Mouse (Mus musculus) neutrophil, adult 83 days (primary cell): ENCODE results near the gene Vcp. TPM values are rescaled to one million over a fixed set of nuclear protein-coding genes. Genes with fewer than 3 reads are reported as not detected.

ENCODE experiments used
- total RNA-seq, 2 experiments: library from RNA; stranded (reverse); gene quantifications; one replicate each; pipeline ENCODE4 v1.2.4; 2023

Gene Vcp
- 100 to 1,000 TPM in 1 of 2 experiments, 10 to 100 TPM in 1; 97.1 to 107 TPM for total RNA-seq

GRCm38 (mm10) chr4:43000141-43000986 is at the start of gene Vcp:
Gene Vcp (minus strand): TSS chr4:43000507.

GRCm38 (mm10) chr4:43045659-43046302 is 45.5 kb upstream of the Vcp start, which contains the start of gene Fam214b:
Gene Fam214b (minus strand): TSS chr4:43046220.

GRCm38 (mm10) chr4:43031237-43031995 is 31.1 kb upstream of the Vcp start, which contains the start of gene Stoml2:
Gene Stoml2 (minus strand): TSS chr4:43031710.

GRCm38 (mm10) chr4:43025084-43025960 is 25.0 kb upstream of the Vcp start, which contains the start of gene Pigo:
Gene Pigo (minus strand): TSS chr4:43025819.

GRCm38 (mm10) chr4:43010161-43011038 is 10.1 kb upstream of the Vcp start, which contains the start of gene Fancg:
Gene Fancg (minus strand): TSS chr4:43010506.

GRCm38 (mm10) chr4:42969304-42969703 is 31.0 kb downstream of the Vcp start, which contains the start of gene 1700022I11Rik:
Gene 1700022I11Rik (plus strand): TSS chr4:42969604.

GRCm38 (mm10) chr4:42949676-42950051 is 50.6 kb downstream of the Vcp start, which contains the start of gene Dnajb5:
Gene Dnajb5 (plus strand): TSS chr4:42949814.

Other genes with a start within 250 kb of the Vcp start
- gene Ccl19, start 243.9 kb downstream of the Vcp start, total RNA-seq = not detected
- not detected for gene Ccl21a, start 226.5 kb downstream of the Vcp start, total RNA-seq
- not detected for gene Fam205a1, start 146.6 kb downstream of the Vcp start, total RNA-seq
- gene Gm12394, start 143.7 kb downstream of the Vcp start, total RNA-seq = not detected
- gene Fam205c, start 126.3 kb downstream of the Vcp start, total RNA-seq = not detected
- gene Phf24, start 83.8 kb downstream of the Vcp start, total RNA-seq = not detected
- 1 to 10 TPM; 4.1 to 5.1 TPM for gene Dnajb5, start 50.7 kb downstream of the Vcp start, total RNA-seq
- gene 1700022I11Rik, start 30.9 kb downstream of the Vcp start, total RNA-seq = not detected
- gene Fancg, start 10.0 kb upstream of the Vcp start, total RNA-seq = 10 to 100 TPM; 18.4 to 28.1 TPM
- gene Pigo, start 25.3 kb upstream of the Vcp start, total RNA-seq = 10 to 100 TPM; 13.7 to 16.0 TPM
- gene Stoml2, start 31.2 kb upstream of the Vcp start, total RNA-seq = 10 to 100 TPM; 49.0 to 52.8 TPM
- gene Fam214b, start 45.7 kb upstream of the Vcp start, total RNA-seq = 10 to 100 TPM; 48.7 to 59.6 TPM
- gene Unc13b, start 58.4 kb upstream of the Vcp start, total RNA-seq = under 1 TPM; 0.09 to 0.53 TPM